Mouse (Mus musculus) intestine, embryonic 16.5 days (tissue): ENCODE data around the gene Pou5f2. TPM values are rescaled to one million over a fixed set of nuclear protein-coding genes. Genes with fewer than 3 reads are reported as not detected.

ENCODE experiments used
- ATAC-seq: fragments of 200-750 bp; cut with Nextera tagmentation; 2 replicates; pipeline ENCODE4 v1.8.0; 2017; ENCODE audit warnings: moderate TSS enrichment, moderate library complexity
- H3K27ac ChIP-seq: fragments of 300-500 bp; sonication (generic); 2 replicates; pipeline ENCODE4 v1.5.1; 2014; ENCODE audit warnings: mild to moderate bottlenecking, low read length
- H3K27me3 ChIP-seq: fragments of 300-500 bp; sonication (generic); replicated peaks from 2 replicates; pipeline ENCODE4 v1.6.1; 2014; ENCODE audit warnings: low read length, control low read depth, mixed read lengths; ENCODE audit not compliant: control insufficient read depth, insufficient read depth
- H3K36me3 ChIP-seq: fragments of 300-500 bp; sonication (generic); 2 replicates; pipeline ENCODE4 v1.6.1; 2014; ENCODE audit warnings: low read length, control low read depth; ENCODE audit not compliant: control insufficient read depth, insufficient read depth
- H3K4me1 ChIP-seq: fragments of 300-500 bp; sonication (generic); 2 replicates; pipeline ENCODE4 v1.6.1; 2014; ENCODE audit warnings: low read length, control low read depth, mixed read lengths; ENCODE audit not compliant: control insufficient read depth, insufficient read depth
- H3K4me2 ChIP-seq: fragments of 300-500 bp; sonication (generic); 2 replicates; pipeline ENCODE4 v1.6.1; 2014; ENCODE audit warnings: low read depth, low read length, control low read depth
- H3K4me3 ChIP-seq: fragments of 300-500 bp; sonication (generic); 2 replicates; pipeline ENCODE4 v1.5.1; 2014; ENCODE audit warnings: mild to moderate bottlenecking, low read length
- H3K9ac ChIP-seq: fragments of 300-500 bp; sonication (generic); 2 replicates; pipeline ENCODE4 v1.6.1; 2014; ENCODE audit warnings: low read depth, low read length
- H3K9me3 ChIP-seq: fragments of 300-500 bp; sonication (generic); 2 replicates; pipeline ENCODE4 v1.6.1; 2016; ENCODE audit warnings: low read length, control low read depth; ENCODE audit not compliant: control insufficient read depth
- WGBS: fragments of 180-500 bp; shearing (Covaris S2); extraction: QIAGEN DNeasy Blood & Tissue Kit; methylation state at CpG from one replicate; pipeline ENCODE4 v1.1.7; 2014; 5-methylcytosine and 5-hydroxymethylcytosine counted together
- polyA plus RNA-seq: library from polyadenylated mRNA; unstranded; fragments of >200 nt; fragmentation: Nextera tagmentation; extraction: Ambion mirVana; gene quantifications from 2 replicates; pipeline ENCODE4 v1.2.1, GENCODE M21; 2015

Gene Pou5f2
- polyA plus RNA-seq = 0.43 and 1.0 TPM in 2 replicates

DNA sequence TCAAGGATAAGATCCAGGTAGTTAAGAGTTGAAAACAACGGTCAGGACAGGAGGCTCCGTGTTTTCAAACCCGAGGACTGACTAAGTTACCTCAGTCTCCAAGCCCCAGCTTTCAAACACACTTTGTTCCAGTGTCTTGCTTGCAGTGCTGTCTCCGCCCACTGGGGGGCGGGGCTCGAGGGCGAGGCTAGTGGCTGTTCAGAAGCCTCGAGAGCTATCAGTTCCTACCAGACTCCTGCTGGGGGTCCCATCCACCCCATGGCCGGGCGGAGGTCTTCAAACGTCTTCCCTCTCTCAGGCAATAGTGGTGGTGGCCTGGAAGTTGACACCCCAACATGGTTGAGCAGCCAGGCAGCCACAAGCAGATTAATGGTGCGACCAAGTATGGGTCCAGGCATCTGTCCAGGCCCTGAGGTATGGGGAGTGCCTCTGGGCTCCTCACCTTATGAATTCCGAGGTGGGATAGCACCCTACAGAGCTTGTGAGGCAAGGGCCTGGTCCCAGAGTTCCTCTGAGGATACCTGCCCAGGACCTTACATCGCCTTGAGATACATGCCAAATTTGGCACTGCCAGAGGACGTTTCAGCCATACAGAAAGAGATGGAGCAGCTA, at the start of gene Pou5f2:
Gene Pou5f2, plus strand, starts transcription at position 220 of the 612 bp plus-strand sequence.
- no peak within 1 kb of the TSS for H3K27ac ChIP-seq
- H3K27me3 ChIP-seq = no peaks in the 10 kb centered on the region
- H3K9ac ChIP-seq = no peak within 1 kb of the TSS
- no peaks in the 10 kb centered on the region for H3K36me3 ChIP-seq
- H3K4me1 ChIP-seq = no peaks in the 10 kb centered on the region
- H3K9me3 ChIP-seq = no peaks in the 10 kb centered on the region
- 60% methylated on average over 15 of the region's 15 CpGs for WGBS
- H3K4me2 ChIP-seq = no peak within 1 kb of the TSS
- no peak within 1 kb of the TSS for H3K4me3 ChIP-seq
- no peak for ATAC-seq

GRCm38 (mm10) chr13:77976248-77976647, 48.5 kb upstream of the Pou5f2 start:
- no peaks in the 10 kb centered on the region for H3K36me3 ChIP-seq
- no peak overlapping the region for H3K9ac ChIP-seq
- no peaks in the 10 kb centered on the region for H3K4me1 ChIP-seq
- H3K9me3 ChIP-seq = no peaks in the 10 kb centered on the region
- H3K27ac ChIP-seq = no peak overlapping the region
- WGBS = 52% methylated on average over 3 of the region's 3 CpGs
- ATAC-seq = no peak
- no peak overlapping the region for H3K4me3 ChIP-seq
- no peaks in the 10 kb centered on the region for H3K27me3 ChIP-seq
- no peak overlapping the region for H3K4me2 ChIP-seq

GRCm38 (mm10) chr13:77977121-77977520, 47.6 kb upstream of the Pou5f2 start:
- H3K9ac ChIP-seq = no peak overlapping the region
- H3K4me1 ChIP-seq = no peaks in the 10 kb centered on the region
- 79% methylated on average over 1 of the region's 1 CpGs for WGBS
- ATAC-seq = no peak
- H3K27me3 ChIP-seq = no peaks in the 10 kb centered on the region
- H3K27ac ChIP-seq = no peak overlapping the region
- H3K9me3 ChIP-seq = no peaks in the 10 kb centered on the region
- H3K4me2 ChIP-seq = no peak overlapping the region
- H3K4me3 ChIP-seq = no peak overlapping the region
- H3K36me3 ChIP-seq = no peaks in the 10 kb centered on the region

DNA sequence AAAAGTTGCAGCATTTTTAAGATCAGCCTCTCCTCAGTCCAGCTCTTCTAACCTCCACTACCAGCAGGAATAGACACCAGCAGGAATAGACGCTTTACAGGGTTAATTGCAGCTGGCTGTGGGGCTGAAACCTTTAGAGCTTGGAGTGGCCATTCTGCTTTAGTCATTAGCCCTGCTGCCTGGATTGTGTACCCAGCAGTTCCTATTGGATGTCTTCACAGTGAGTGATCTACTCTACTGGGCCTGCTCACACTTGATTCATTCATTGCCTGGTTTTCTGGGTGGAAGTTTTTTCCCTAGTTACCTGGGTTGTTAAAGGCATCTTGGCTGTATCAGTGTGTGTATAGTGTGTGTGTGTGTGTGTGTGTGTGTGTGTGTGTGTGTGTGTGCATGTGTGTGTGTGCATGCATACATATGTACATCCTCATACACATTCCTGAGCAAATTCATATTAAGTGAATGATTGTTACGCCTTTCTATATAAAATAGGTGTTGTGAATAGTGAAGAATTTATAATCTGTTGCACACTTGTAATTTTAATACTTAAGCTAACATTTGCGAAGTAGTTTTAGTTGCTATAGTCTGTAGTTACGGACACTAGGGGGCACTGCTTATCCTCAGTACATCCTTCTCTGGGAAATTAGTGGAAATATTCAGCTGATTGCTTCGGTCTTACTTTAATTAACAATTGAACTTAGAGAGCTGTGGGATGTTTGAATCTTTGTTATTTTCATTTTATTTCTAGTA, 42.4 kb upstream of the Pou5f2 start:
- WGBS = 33% methylated on average over 5 of the region's 5 CpGs
- ATAC-seq = no peak
- H3K4me3 ChIP-seq = no peak overlapping the region

DNA sequence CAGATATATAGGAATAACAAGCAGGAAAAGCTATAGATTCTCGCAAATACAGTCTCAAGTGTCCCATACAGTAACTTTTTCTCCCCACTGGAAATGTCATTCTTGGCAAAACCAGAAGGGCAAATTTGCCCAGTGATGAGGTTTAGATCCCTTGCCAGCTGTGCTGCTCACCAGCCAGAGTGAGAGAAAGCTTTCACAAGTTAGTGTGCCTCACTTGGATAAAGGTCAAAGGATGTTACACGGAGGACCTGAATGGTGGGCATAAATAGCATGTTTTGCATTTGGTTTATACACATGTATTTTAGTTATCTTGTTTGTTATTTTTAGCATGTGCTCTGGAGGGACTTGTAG, 41.9 kb upstream of the Pou5f2 start:
- WGBS = 78% methylated on average over 2 of the region's 2 CpGs
- Histone ChIP-seq H3K9ac (no peak overlapping the region), H3K4me3 (no peak overlapping the region), H3K27me3 (no peaks in the 10 kb centered on the region), H3K9me3 (no peaks in the 10 kb centered on the region), H3K4me1 (no peaks in the 10 kb centered on the region), H3K4me2 (no peak overlapping the region), H3K27ac (no peak overlapping the region), H3K36me3 (no peaks in the 10 kb centered on the region)
- ATAC-seq = no peak

More for the DNA sequence above, 42.4 kb upstream of the Pou5f2 start:
- Histone ChIP-seq H3K9ac (no peak overlapping the region), H3K4me2 (no peak overlapping the region), H3K36me3 (no peaks in the 10 kb centered on the region), H3K27me3 (no peaks in the 10 kb centered on the region), H3K9me3 (no peaks in the 10 kb centered on the region), H3K4me1 (no peaks in the 10 kb centered on the region), H3K27ac (no peak overlapping the region)

DNA sequence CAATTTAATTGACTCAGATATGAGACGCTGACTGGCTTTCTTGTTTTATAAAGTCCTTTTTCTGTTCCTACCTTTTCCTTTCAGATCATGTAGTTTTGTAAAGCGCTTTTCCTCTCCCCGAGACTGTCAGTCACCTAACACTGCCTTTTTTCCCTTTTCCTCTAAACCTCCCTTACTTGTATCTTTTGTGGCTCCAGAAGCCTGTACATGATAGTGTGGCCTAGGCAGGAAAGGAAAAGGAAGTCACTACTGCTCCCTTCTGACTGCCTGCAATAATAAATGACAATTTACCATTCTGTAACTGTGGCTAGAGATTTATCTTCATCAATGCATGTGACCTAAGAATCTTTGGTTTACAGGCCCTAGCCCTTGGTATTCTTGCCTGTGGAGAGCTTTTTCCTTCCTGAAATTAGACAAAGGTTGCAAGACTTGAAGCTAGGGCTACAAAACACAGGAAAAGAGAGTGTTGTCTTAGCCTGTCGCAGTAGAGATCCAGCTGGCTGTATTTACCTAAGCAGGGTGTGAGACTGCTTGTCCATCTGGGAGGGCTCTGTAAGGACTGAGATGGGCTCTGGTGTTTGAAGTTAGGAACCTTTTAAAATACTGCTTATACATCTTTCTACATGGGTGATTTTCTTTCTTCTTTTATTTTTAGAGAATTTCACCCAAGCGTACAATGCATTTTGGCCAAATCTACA, 33.4 kb upstream of the Pou5f2 start:
- Histone ChIP-seq H3K9ac (no peak overlapping the region), H3K4me2 (no peak overlapping the region), H3K4me1 (no peaks in the 10 kb centered on the region), H3K27me3 (no peaks in the 10 kb centered on the region), H3K27ac (no peak overlapping the region), H3K36me3 (no peaks in the 10 kb centered on the region), H3K9me3 (no peaks in the 10 kb centered on the region), H3K4me3 (no peak overlapping the region)
- no peak for ATAC-seq
- 72% methylated on average over 5 of the region's 5 CpGs for WGBS

GRCm38 (mm10) chr13:78004649-78005048, 20.1 kb upstream of the Pou5f2 start:
- 74% methylated on average over 4 of the region's 4 CpGs for WGBS
- Histone ChIP-seq H3K9ac (no peak overlapping the region), H3K4me1 (no peaks in the 10 kb centered on the region), H3K4me2 (no peak overlapping the region), H3K4me3 (no peak overlapping the region), H3K36me3 (no peaks in the 10 kb centered on the region), H3K9me3 (no peaks in the 10 kb centered on the region), H3K27ac (no peak overlapping the region), H3K27me3 (no peaks in the 10 kb centered on the region)
- no peak for ATAC-seq

- ATAC-seq = no peak
- Histone ChIP-seq H3K4me2 (no peak overlapping the region), H3K27me3 (no peaks in the 10 kb centered on the region), H3K36me3 (no peaks in the 10 kb centered on the region), H3K9ac (no peak overlapping the region), H3K4me1 (no peaks in the 10 kb centered on the region), H3K27ac (no peak overlapping the region), H3K4me3 (no peak overlapping the region), H3K9me3 (no peaks in the 10 kb centered on the region)
- 57% methylated on average over 3 of the region's 3 CpGs for WGBS
These were observed 19.4 kb upstream of the Pou5f2 start for GRCm38 (mm10) chr13:78005344-78005743.

DNA sequence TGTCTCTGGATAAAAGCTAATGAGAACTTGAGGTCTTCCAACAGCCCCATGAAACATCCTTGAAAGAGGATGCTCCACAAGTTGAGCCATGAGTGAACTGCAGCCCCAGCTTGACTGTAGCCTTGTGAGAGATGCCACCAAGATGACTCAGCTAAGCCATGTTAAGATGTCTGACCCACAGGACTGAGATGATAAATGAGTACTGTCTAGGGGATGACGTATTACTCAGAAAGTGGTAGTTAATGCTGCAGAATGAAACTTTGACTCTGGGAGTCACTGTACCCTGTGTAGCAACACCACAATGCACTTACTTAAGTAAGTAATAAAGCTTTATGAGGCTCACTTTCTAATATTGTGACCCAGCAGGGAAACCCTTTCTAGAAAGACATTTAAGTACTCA, 14.5 kb upstream of the Pou5f2 start:
- WGBS = 96% methylated on average over 1 of the region's 1 CpGs
- ATAC-seq = no peak
- Histone ChIP-seq H3K9ac (no peak overlapping the region), H3K36me3 (no peaks in the 10 kb centered on the region), H3K27me3 (no peaks in the 10 kb centered on the region), H3K4me3 (no peak overlapping the region), H3K27ac (no peak overlapping the region), H3K9me3 (no peaks in the 10 kb centered on the region), H3K4me2 (no peak overlapping the region), H3K4me1 (no peaks in the 10 kb centered on the region)
